Mouse (Mus musculus): ENCODE results near the gene Galnt12.

Gene Galnt12

GRCm38 (mm10) chr4:47103561-47103960 is 11.9 kb downstream of the Galnt12 start:
- DNase-seq: no peak

- DNase-seq: no peak
These were observed 20.2 kb downstream of the Galnt12 start for GRCm38 (mm10) chr4:47111885-47112284.

GRCm38 (mm10) chr4:47112560-47112959 is 20.9 kb downstream of the Galnt12 start:
- no peak for DNase-seq

- DNase-seq: no peak
These were observed 30.5 kb downstream of the Galnt12 start for GRCm38 (mm10) chr4:47122051-47122706.

GRCm38 (mm10) chr4:47124140-47124711 is 32.5 kb downstream of the Galnt12 start:
- DNase-seq: no peak

- DNase-seq: no peak
These were observed 36.8 kb downstream of the Galnt12 start for GRCm38 (mm10) chr4:47128515-47128914.

- no peak for DNase-seq
These were observed 37.9 kb downstream of the Galnt12 start for GRCm38 (mm10) chr4:47129572-47129971.

GRCm38 (mm10) chr4:47130111-47131050 is 38.7 kb downstream of the Galnt12 start:
- no peak for DNase-seq

GRCm38 (mm10) chr4:47131931-47132330 is 40.2 kb downstream of the Galnt12 start:
- no peak for DNase-seq

GRCm38 (mm10) chr4:47132413-47132812 is 40.7 kb downstream of the Galnt12 start:
- DNase-seq: no peak

GRCm38 (mm10) chr4:47136699-47137101 is 45.0 kb downstream of the Galnt12 start:
- no peak for DNase-seq

GRCm38 (mm10) chr4:47137479-47137878 is 45.8 kb downstream of the Galnt12 start:
- DNase-seq: no peak

- DNase-seq: no peak
These were observed 46.7 kb downstream of the Galnt12 start for GRCm38 (mm10) chr4:47138411-47138810.

- no peak for DNase-seq
These were observed 47.5 kb downstream of the Galnt12 start for GRCm38 (mm10) chr4:47138967-47139777.

- no peak for DNase-seq
These were observed 48.6 kb downstream of the Galnt12 start for GRCm38 (mm10) chr4:47140301-47140700.

GRCm38 (mm10) chr4:47141444-47142154 is 49.9 kb downstream of the Galnt12 start:
- DNase-seq: no peak

- no peak for DNase-seq
These were observed 52.1 kb downstream of the Galnt12 start for GRCm38 (mm10) chr4:47143849-47144248.

GRCm38 (mm10) chr4:47145341-47145740 is 53.6 kb downstream of the Galnt12 start:
- no peak for DNase-seq

- no peak for DNase-seq
These were observed 54.9 kb downstream of the Galnt12 start for GRCm38 (mm10) chr4:47146561-47146960.

GRCm38 (mm10) chr4:47149963-47150362 is 58.3 kb downstream of the Galnt12 start:
- no peak for DNase-seq

- no peak for DNase-seq
These were observed 59.1 kb downstream of the Galnt12 start for GRCm38 (mm10) chr4:47150806-47151205.

- DNase-seq: no peak
These were observed 60.0 kb downstream of the Galnt12 start for GRCm38 (mm10) chr4:47151553-47152183.
